Comparison of ENCODE assay signal across 8 mouse cellular contexts in genomic region chr11:120230841-120231370, GRCm38 (mm10). TPM values are rescaled to one million over a fixed set of nuclear protein-coding genes. Genes with fewer than 3 reads are reported as not detected.
DNase-seq lines count a peak whose midpoint lies in the region; ATAC-seq lines count a peak whose summit lies in the region.

No protein-coding gene starts in this region.

- H3K9ac ChIP-seq in forebrain, embryonic 12.5 days, result peak overlapping the region; percentile 99
- H3K9ac ChIP-seq in intestine, embryonic 16.5 days (ENCODE audit: low read depth, low read length), result peak overlapping the region; percentile 99

- peaks cover 7% of the 10 kb centered on the region for H3K79me2 ChIP-seq in macrophage (ENCODE audit: inconsistent target)

- H3K9me3 ChIP-seq in forebrain, embryonic 12.5 days, result no peaks in the 10 kb centered on the region
- no peaks in the 10 kb centered on the region for H3K9me3 ChIP-seq in intestine, embryonic 16.5 days (ENCODE audit: control insufficient read depth, low read length)

- ATAC-seq in forebrain, embryonic 12.5 days (ENCODE audit: low FRiP score), result no peak
- no peak; the same call in 1 of the 2 replicates for ATAC-seq in intestine, embryonic 16.5 days

- peaks cover 52% of the 10 kb centered on the region for H3K4me1 ChIP-seq in forebrain, embryonic 12.5 days
- H3K4me1 ChIP-seq in intestine, embryonic 16.5 days (ENCODE audit: control insufficient read depth, insufficient read depth, low read length), result peaks cover 44% of the 10 kb centered on the region

- H3K4me3 ChIP-seq in forebrain, embryonic 12.5 days (replicated peaks), result peak overlapping the region; percentile 95
- peak overlapping the region; percentile 95 for H3K4me3 ChIP-seq in intestine, embryonic 16.5 days (ENCODE audit: low read length)
- H3K4me3 ChIP-seq in macrophage (ENCODE audit: inconsistent target), result peak overlapping the region; percentile 55

- WGBS in forebrain, embryonic 12.5 days, result under 1% methylated on average over 55 of the region's 58 CpGs
- under 1% methylated on average over 58 of the region's 58 CpGs for WGBS in intestine, embryonic 16.5 days
- WGBS in macrophage (ENCODE audit: missing documents), result under 1% methylated on average over 53 of the region's 58 CpGs

- peaks cover 5% of the 10 kb centered on the region; the same call in 1 of the 2 replicates for H3K27me3 ChIP-seq in forebrain, embryonic 12.5 days
- no peaks in the 10 kb centered on the region for H3K27me3 ChIP-seq in intestine, embryonic 16.5 days (replicated peaks; ENCODE audit: control insufficient read depth, insufficient read depth, low read length)

- H3K36me3 ChIP-seq in forebrain, embryonic 12.5 days (replicated peaks), result 0 out of 2 replicates have a peak, but pooled peaks cover 4% of the 10 kb centered on the region
- H3K36me3 ChIP-seq in intestine, embryonic 16.5 days (ENCODE audit: control insufficient read depth, insufficient read depth, low read length), result no peaks in the 10 kb centered on the region
- H3K36me3 ChIP-seq in macrophage (ENCODE audit: inconsistent target), result no peaks in the 10 kb centered on the region

- peak overlapping the region; percentile 93 for H3K4me2 ChIP-seq in forebrain, embryonic 12.5 days
- peak overlapping the region; percentile 80 for H3K4me2 ChIP-seq in intestine, embryonic 16.5 days (ENCODE audit: low read depth, low read length)

- DNase-seq in heart, adult 9 months (ENCODE audit: low spot score in 2 of 2), result peak; percentile 22 to 48
- no peak for DNase-seq in heart, adult 8-10 months (ENCODE audit: low spot score)
- peak; percentile 53 for DNase-seq in 3T3-L1 (ENCODE audit: low read depth, low spot score)
- DNase-seq in adrenal gland, postnatal 10 days, result peak; percentile 77
- DNase-seq in thymus, postnatal 14 days, result peak; percentile 54

- peak overlapping the region; percentile 99 for H3K27ac ChIP-seq in forebrain, embryonic 12.5 days
- H3K27ac ChIP-seq in intestine, embryonic 16.5 days (ENCODE audit: low read length), result peak overlapping the region; percentile 95
- H3K27ac ChIP-seq in macrophage, result peak overlapping the region; percentile 89

RNA-seq across cellular contexts. Expression of gene Bahcc1, which starts 1.8 kb away (rescaled TPM):
- total RNA-seq in heart, adult 8-10 months (2022), result 10 to 100 TPM in 2 of 4 experiments, 1 to 10 TPM in 2; 6.2 to 12.6 (median 9.3) TPM
- 10 to 100 TPM; 13.8 to 20.5 TPM for total RNA-seq in adrenal gland, postnatal 10 days (2021)
- polyA plus RNA-seq in forebrain, embryonic 12.5 days (2016; fragmentation: Nextera tagmentation; extraction: Ambion mirVana), result 23.5 and 24.0 TPM in 2 replicates
- 4.9 and 5.7 TPM in 2 replicates for polyA plus RNA-seq in intestine, embryonic 16.5 days (2015; fragmentation: Nextera tagmentation; extraction: Ambion mirVana)
- 10 to 100 TPM in 7 of 26 experiments, 1 to 10 TPM in 19; 1.6 to 13.2 (median 8.4) TPM for total RNA-seq in macrophage (2018; cell fraction: chromatin; rRNA removed)
- total RNA-seq in macrophage (2018; cell fraction: cytosol; rRNA removed), result 1 to 10 TPM; 1.4 to 5.9 (median 4.0) TPM
- total RNA-seq in macrophage (2018; cell fraction: nucleus; rRNA removed), result 10 to 100 TPM in 5 of 26 experiments, 1 to 10 TPM in 21; 2.6 to 14.8 (median 8.3) TPM
- 2.2 to 3.5 TPM (median 3.0 TPM) in 3 replicates for polyA plus RNA-seq in macrophage (2018)
